18 mouse cellular contexts compared by ENCODE assay signal in the genomic region with DNA sequence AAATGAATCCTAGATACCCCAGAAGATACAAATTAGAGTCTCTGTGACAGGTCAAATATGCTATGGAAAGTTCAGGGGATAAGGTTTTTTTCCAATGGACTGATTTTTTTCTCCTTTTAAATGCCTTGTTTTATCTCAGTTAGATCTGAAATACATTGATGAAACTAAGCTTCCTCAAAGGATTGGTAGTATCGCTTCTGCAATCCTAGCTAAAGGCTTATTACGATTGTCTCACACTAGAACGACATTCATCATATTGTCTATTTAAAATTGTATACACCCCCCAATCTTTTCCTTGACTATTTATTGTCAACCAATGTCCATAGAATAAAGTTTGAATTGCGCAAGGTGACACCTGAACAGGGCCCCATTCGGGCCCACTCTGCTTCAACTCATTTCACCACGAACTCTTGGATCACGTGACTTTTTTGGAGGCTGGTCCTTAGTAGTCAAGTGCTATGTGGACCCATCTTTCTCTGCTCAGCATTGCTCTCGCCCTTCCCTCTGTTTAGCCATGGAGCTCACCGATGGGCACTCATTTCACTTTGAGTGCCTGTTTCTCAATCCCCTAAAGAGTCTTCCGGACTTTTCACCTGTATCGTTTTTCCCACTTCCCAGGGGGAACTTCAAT.
A peak's percentile ranks its signal among the peaks of the same experiment; 100 is the strongest.
DNase-seq lines count a peak whose midpoint lies in the region; ATAC-seq and TF ChIP-seq lines count a peak whose summit lies in the region.
"Had no signal": no experiment of that assay in that cellular context is flagged by ENCODE, and none has a peak within 500 bp of the region (broad histone marks: within the 10 kb centered on the region; RNA-seq: fewer than 3 reads in every experiment).

No protein-coding gene starts in this region.

- H3K27ac ChIP-seq in lung, embryonic 16.5 days (ENCODE audit: low read length): no peak overlapping the region; the same call in 1 of the 2 replicates
- H3K27ac ChIP-seq in brown adipose tissue, adult 24 weeks (replicated peaks; ENCODE audit: low read depth, low read length): 0 out of 2 replicates have a peak overlapping the region, but pooled peaks have one; percentile 2
- H3K27ac ChIP-seq in macrophage: peak overlapping the region; percentile 55
- H3K27ac ChIP-seq: embryonic facial prominence, embryonic 10.5 days; forebrain, embryonic 13.5 days; hindbrain, embryonic 15.5 days had no signal

- 88% methylated on average over 11 of the region's 11 CpGs for WGBS in lung, embryonic 16.5 days
- WGBS in lung, adult 2 months: 86% methylated on average over 11 of the region's 11 CpGs
- 68% methylated on average over 11 of the region's 11 CpGs for WGBS in macrophage (ENCODE audit: missing documents)

- H3K27me3 ChIP-seq in lung, embryonic 16.5 days (ENCODE audit: control insufficient read depth, insufficient read depth, low read depth, low read length): no peaks in the 10 kb centered on the region
- H3K27me3 ChIP-seq: forebrain, embryonic 13.5 days; heart, embryonic 12.5 days; hindbrain, embryonic 15.5 days had no signal

- no peaks in the 10 kb centered on the region for H3K9me3 ChIP-seq in lung, embryonic 16.5 days (ENCODE audit: control insufficient read depth, low read length)
- H3K9me3 ChIP-seq: embryonic facial prominence, embryonic 10.5 days; forebrain, embryonic 13.5 days; heart, embryonic 12.5 days; hindbrain, embryonic 15.5 days had no signal

- H3K79me2 ChIP-seq in macrophage (ENCODE audit: inconsistent target): no peaks in the 10 kb centered on the region

- no peak for TF ChIP-seq POLR2A in lung, adult 2 months (IDR thresholded peaks at IDR 0.05; ENCODE audit: borderline replicate concordance, extremely low read depth, low read depth, low read length)

- H3K4me2 ChIP-seq in lung, embryonic 16.5 days (ENCODE audit: low read depth, low read length): no peak overlapping the region
- H3K4me2 ChIP-seq: forebrain, embryonic 13.5 days; heart, embryonic 12.5 days; hindbrain, embryonic 15.5 days had no signal

- H3K4me1 ChIP-seq in lung, embryonic 16.5 days (replicated peaks; ENCODE audit: control insufficient read depth, insufficient read depth, low read length): no peaks in the 10 kb centered on the region
- no peaks in the 10 kb centered on the region for H3K4me1 ChIP-seq in lung, adult 2 months (ENCODE audit: control insufficient read depth, insufficient read depth, low read length)
- H3K4me1 ChIP-seq in brown adipose tissue, adult 24 weeks (ENCODE audit: control insufficient read depth, insufficient read depth, insufficient read length, low read length): peaks cover 3% of the 10 kb centered on the region
- H3K4me1 ChIP-seq: embryonic facial prominence, embryonic 10.5 days; forebrain, embryonic 13.5 days; heart, embryonic 12.5 days; hindbrain, embryonic 15.5 days had no signal

- no peaks in the 10 kb centered on the region for H3K36me3 ChIP-seq in lung, embryonic 16.5 days (ENCODE audit: control insufficient read depth, insufficient read depth, low read length)
- H3K36me3 ChIP-seq in macrophage (ENCODE audit: inconsistent target): no peaks in the 10 kb centered on the region
- H3K36me3 ChIP-seq: embryonic facial prominence, embryonic 10.5 days; G1E; heart, embryonic 12.5 days; hindbrain, embryonic 15.5 days had no signal

- ATAC-seq in lung, embryonic 16.5 days (ENCODE audit: low read depth): peak; percentile 38; the same call in 1 of the 2 replicates
- ATAC-seq: forebrain, embryonic 13.5 days; forebrain, postnatal 0 days had no signal

- H3K4me3 ChIP-seq in lung, embryonic 16.5 days (ENCODE audit: low read length): no peak overlapping the region
- H3K4me3 ChIP-seq in lung, adult 2 months (replicated peaks; ENCODE audit: extremely low read depth, low read depth, low read length): no peak overlapping the region
- no peak overlapping the region for H3K4me3 ChIP-seq in brown adipose tissue, adult 24 weeks (ENCODE audit: insufficient read depth, low read depth, low read length)
- H3K4me3 ChIP-seq in macrophage (ENCODE audit: inconsistent target): no peak overlapping the region
- H3K4me3 ChIP-seq: embryonic facial prominence, embryonic 10.5 days; forebrain, embryonic 13.5 days; heart, embryonic 12.5 days; hindbrain, embryonic 15.5 days had no signal

- DNase-seq in lung, adult 2 months: no peak
- DNase-seq in testis, postnatal 14 days (ENCODE audit: low spot score): no peak
- no peak for DNase-seq in layer of hippocampus, postnatal 14 days (ENCODE audit: low spot score in 2 of 2)
- DNase-seq: adrenal gland, adult 8-10 months; adrenal gland, postnatal 36 days; cerebellum, adult 18-20 months; cerebellum, adult 9-11 months; cerebellum, postnatal 36 days; forebrain, postnatal 0 days; gastrocnemius, postnatal 14 days had no signal

- TF ChIP-seq CTCF in lung, adult 2 months (IDR thresholded peaks at IDR 0.05; ENCODE audit: insufficient read depth, low read length): no peak

- no peak overlapping the region for H3K9ac ChIP-seq in lung, embryonic 16.5 days (ENCODE audit: low read length)
- H3K9ac ChIP-seq: forebrain, embryonic 13.5 days; forebrain, postnatal 0 days; heart, embryonic 12.5 days; hindbrain, embryonic 15.5 days had no signal
